Mouse (Mus musculus) kidney, adult 8-10 months (tissue): ENCODE results near the gene Pgam1.
A peak's percentile ranks its signal among the peaks of the same experiment; 100 is the strongest.
"Not testable (repeated sequence)": the region's sequence is repeated elsewhere in the genome, so short reads cannot be mapped to it uniquely, and the experiment has no call there.

Source experiments
- DNase-seq, 2 experiments: peaks; one replicate each; pipeline ENCODE4 v3.0.0; 2022

The Pgam1 gene

DNA sequence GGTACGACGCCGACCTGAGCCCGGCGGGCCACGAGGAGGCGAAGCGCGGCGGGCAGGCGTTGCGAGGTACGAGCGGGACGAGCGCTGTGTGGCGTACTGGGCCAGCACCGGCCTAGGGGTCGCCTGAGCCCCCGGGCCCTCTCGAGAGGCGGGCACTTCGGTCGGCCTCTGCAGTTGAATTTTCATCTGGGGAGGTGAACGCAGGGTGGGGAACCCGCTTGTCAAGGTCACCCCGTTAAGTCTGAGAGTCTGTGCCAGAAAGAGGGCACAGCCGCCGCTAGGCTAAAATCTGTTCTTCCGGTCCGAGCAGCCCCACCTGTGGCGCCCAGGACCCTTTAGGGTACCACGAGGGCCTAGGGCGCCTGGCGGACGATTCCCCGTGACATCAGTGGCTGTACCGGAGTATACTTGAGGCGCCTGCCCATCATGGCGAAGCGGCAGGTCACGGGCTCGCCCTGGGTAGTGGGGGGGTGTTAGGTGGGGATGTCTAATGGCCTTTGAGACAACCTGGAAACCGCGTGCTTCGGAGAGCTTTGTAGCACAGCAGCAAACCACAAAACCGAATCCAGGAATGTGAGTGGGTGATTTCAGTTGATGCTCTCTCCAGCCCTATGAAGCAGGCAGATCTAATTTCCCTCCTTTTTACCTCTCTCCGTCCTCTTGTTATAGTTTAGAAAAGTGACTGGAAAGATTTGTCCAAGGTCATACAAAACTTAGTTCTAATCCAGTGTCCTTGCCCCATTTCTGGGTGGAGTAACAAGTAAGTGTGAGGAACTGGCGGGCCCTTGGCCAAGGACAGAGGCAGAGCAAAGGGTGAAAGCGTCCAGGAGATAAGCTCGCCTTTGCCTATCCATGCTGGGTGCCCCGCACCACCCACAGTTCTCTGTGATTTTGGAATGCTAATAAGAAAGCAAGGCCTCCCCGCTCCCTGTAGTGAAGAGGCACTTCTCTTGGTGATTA, 678 bp downstream of the Pgam1 start:
- peak; percentile 45 to 46 for DNase-seq

GRCm38 (mm10) chr19:41913774-41914591, 2.3 kb downstream of the Pgam1 start:
- no peak for DNase-seq

DNA sequence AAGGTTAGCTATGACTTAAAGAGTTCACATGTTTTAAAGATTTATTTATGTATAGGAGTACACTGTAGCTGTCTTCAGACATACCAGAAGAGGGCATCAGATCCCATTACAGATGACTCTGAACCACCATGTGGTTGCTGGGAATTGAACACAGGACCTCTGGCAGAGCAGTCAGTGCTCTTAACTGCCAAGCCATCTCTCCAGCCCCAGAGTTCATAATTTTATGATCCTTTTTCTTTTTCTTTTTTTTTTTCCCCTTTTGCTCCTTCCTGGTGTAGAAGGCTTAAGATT, 2.8 kb downstream of the Pgam1 start:
- not testable (repeated sequence) for DNase-seq

GRCm38 (mm10) chr19:41915294-41915693, 3.6 kb downstream of the Pgam1 start:
- DNase-seq: no peak

DNA sequence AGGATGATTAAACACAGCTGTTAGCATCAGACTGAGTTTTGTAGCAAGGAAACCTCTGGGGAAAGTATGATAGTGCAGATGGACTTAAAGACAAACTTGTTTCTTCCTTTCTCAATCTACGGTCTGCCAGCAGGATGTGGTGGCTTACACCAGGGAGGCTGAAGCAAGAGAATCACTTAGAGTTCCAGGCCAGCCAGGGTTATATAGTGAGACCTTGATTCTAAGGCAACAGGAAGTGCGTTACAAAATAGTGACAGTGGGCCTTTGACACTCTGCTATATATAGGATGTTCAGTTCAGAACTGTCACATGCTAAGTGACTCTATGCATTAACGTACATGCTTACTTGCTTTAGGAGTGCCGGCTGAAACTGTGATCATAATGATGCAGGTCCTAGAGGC, 5.1 kb downstream of the Pgam1 start:
- no peak for DNase-seq

- no peak for DNase-seq
These were observed 7.7 kb downstream of the Pgam1 start for GRCm38 (mm10) chr19:41919471-41919870.

DNA sequence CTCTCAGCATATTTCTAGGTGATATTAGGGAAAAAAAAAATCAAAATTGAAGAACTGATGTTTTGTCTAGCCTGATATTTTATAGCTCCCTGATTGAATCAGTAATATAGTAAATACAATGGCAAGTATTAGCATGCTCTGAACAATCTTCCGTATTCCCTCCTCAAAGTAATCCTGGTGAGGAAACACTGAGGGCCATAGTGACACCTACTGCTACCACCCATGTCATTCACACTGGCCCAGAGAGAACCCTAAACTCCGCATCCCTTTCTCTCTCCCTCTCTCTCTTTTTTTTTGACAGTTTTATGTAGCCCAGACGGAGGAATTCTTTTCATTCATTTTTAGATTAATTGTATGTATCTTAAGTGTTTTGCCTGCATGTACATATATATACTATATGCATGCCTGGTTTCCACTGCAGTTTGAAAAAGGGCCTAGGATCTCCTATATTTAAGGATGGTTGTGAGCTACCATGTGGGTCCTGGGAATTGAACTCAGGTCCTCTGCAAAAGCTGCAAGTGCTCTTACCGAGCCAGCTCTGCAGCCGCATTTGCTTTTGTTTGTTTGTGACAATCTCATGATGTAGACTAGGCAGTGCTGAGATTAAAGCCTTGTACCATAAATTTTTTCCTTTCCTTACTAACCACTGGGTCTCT, 8.8 kb downstream of the Pgam1 start:
- no peak for DNase-seq

- DNase-seq: no peak
These were observed 21.0 kb downstream of the Pgam1 start for GRCm38 (mm10) chr19:41932686-41933085.

GRCm38 (mm10) chr19:41933179-41934086, 21.7 kb downstream of the Pgam1 start, which contains the start of the genes Exosc1 and Zdhhc16:
TSS of gene Exosc1 (minus strand) at chr19:41933423.
TSS of gene Zdhhc16 (plus strand) at chr19:41933480.
- DNase-seq: peak; percentile 99

GRCm38 (mm10) chr19:41934124-41934523, 22.4 kb downstream of the Pgam1 start:
- DNase-seq: no peak

- no peak for DNase-seq
These were observed 24.2 kb downstream of the Pgam1 start for GRCm38 (mm10) chr19:41935921-41936320.

DNA sequence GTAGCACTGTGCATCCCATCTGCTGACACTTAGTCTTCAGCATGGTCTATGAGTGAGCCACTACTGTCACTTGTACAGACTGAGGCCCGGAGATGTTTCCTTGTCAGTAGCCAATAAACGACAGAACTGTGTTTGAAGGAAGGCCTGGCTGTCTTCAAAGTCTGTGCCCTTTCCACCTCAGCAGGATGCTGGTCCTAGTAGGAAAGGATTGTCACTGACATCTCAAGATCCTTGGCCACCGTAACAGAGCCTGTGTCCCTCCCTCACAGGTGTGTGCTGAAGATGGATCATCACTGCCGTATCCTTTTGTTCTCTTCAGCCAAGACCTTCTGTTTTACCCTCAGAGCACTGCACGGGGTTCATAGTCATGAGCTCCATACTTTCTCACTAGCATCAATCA, 26.8 kb downstream of the Pgam1 start:
- DNase-seq: no peak

GRCm38 (mm10) chr19:41943841-41944240, 32.1 kb downstream of the Pgam1 start:
- no peak for DNase-seq

- peak in 1 of 2 experiments; percentile 19 for DNase-seq
These were observed 40.6 kb downstream of the Pgam1 start for GRCm38 (mm10) chr19:41952287-41952686.

DNA sequence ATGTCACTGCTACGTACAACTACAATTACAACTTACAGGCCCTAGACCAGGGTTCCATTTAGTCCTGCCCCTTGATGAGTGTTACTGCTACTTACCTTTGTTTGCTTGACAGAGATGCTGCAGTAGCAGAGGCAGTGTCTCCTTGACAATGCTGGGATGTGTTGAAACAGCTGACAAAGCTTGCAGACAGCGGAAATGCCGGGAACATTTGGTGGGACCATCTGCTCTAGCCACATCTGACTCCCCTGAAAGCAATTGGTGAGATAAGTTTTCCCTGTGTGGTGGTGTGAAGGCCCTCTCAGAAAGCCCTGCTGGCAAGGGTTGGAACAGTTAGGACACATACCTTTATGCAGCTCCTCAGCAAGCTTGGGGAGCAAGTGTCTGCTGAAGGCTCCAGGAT, 41.9 kb downstream of the Pgam1 start:
- no peak for DNase-seq
